Mouse (Mus musculus): ENCODE results near the gene Arl3. TPM values are rescaled to one million over a fixed set of nuclear protein-coding genes. Genes with fewer than 3 reads are reported as not detected.

Arl3 gene
- polyA plus RNA-seq, 1 experiment from 2014 or later = 83.7 TPM

- H3K27ac ChIP-seq (replicated peaks; ENCODE audit: low read depth, low read length) = peak within 1 kb of the TSS; percentile 17; the same call in 1 of the 2 replicates
Observed at GRCm38 (mm10) chr19:46598720-46599252, 25.8 kb upstream of the Arl3 start, which contains the start of gene Wbp1l. Gene Wbp1l, plus strand, starts transcription at chr19:46599084.

GRCm38 (mm10) chr19:46598187-46598586, 25.2 kb upstream of the Arl3 start:
- Histone ChIP-seq H3K9ac (ENCODE audit: low read depth, low read length) (no peak overlapping the region), H3K4me3 (ENCODE audit: low read depth, low read length) (peak overlapping the region; percentile 98), H3K27me3 (replicated peaks; ENCODE audit: control insufficient read depth, insufficient read depth, low read length) (no peaks in the 10 kb centered on the region), H3K9me3 (ENCODE audit: control insufficient read depth, low read length) (no peaks in the 10 kb centered on the region), H3K4me1 (ENCODE audit: control insufficient read depth, insufficient read depth, low read length) (peaks cover 10% of the 10 kb centered on the region), H3K4me2 (ENCODE audit: low read depth, low read length) (peak overlapping the region; percentile 46), H3K36me3 (ENCODE audit: control insufficient read depth, insufficient read depth, low read length) (peaks cover 33% of the 10 kb centered on the region), H3K27ac (replicated peaks; ENCODE audit: low read depth, low read length) (0 out of 2 replicates have a peak overlapping the region, but pooled peaks have one; percentile 17)
- 74% methylated on average over 4 of the region's 4 CpGs for WGBS
- ATAC-seq (ENCODE audit: low read depth) = no peak
- DNase-seq (ENCODE audit: low spot score) = no peak

More at GRCm38 (mm10) chr19:46598720-46599252, 25.8 kb upstream of the Arl3 start, which contains the start of gene Wbp1l:
- under 1% methylated on average over 21 of the region's 22 CpGs for WGBS
- DNase-seq (ENCODE audit: low spot score) (peak; percentile 100), ATAC-seq (ENCODE audit: low read depth) (peak; percentile 99)
- peaks cover 10% of the 10 kb centered on the region for H3K4me1 ChIP-seq (ENCODE audit: control insufficient read depth, insufficient read depth, low read length)
- peak within 1 kb of the TSS; percentile 91 for H3K4me2 ChIP-seq (ENCODE audit: low read depth, low read length)
- H3K27me3 ChIP-seq (replicated peaks; ENCODE audit: control insufficient read depth, insufficient read depth, low read length) = no peaks in the 10 kb centered on the region
- H3K36me3 ChIP-seq (ENCODE audit: control insufficient read depth, insufficient read depth, low read length) = peaks cover 30% of the 10 kb centered on the region
- peak within 1 kb of the TSS; percentile 89 for H3K9ac ChIP-seq (ENCODE audit: low read depth, low read length)
- H3K9me3 ChIP-seq (ENCODE audit: control insufficient read depth, low read length) = no peaks in the 10 kb centered on the region
- peak within 1 kb of the TSS; percentile 98 for H3K4me3 ChIP-seq (ENCODE audit: low read depth, low read length)

GRCm38 (mm10) chr19:46592751-46593439, 19.9 kb upstream of the Arl3 start:
- peaks cover 83% of the 10 kb centered on the region for H3K36me3 ChIP-seq (ENCODE audit: control insufficient read depth, insufficient read depth, low read length)
- no peak for ATAC-seq (ENCODE audit: low read depth)
- H3K27me3 ChIP-seq (replicated peaks; ENCODE audit: control insufficient read depth, insufficient read depth, low read length) = no peaks in the 10 kb centered on the region
- no peak overlapping the region for H3K4me2 ChIP-seq (ENCODE audit: low read depth, low read length)
- no peaks in the 10 kb centered on the region for H3K9me3 ChIP-seq (ENCODE audit: control insufficient read depth, low read length)
- WGBS = 92% methylated on average over 9 of the region's 9 CpGs
- no peak for DNase-seq (ENCODE audit: low spot score)
- H3K27ac ChIP-seq (replicated peaks; ENCODE audit: low read depth, low read length) = no peak overlapping the region
- H3K4me1 ChIP-seq (ENCODE audit: control insufficient read depth, insufficient read depth, low read length) = 0 out of 2 replicates have a peak, but pooled peaks cover under 1% of the 10 kb centered on the region
- H3K9ac ChIP-seq (ENCODE audit: low read depth, low read length) = no peak overlapping the region
- H3K4me3 ChIP-seq (ENCODE audit: low read depth, low read length) = no peak overlapping the region

- H3K4me1 ChIP-seq (ENCODE audit: control insufficient read depth, insufficient read depth, low read length) = no peaks in the 10 kb centered on the region
- DNase-seq (ENCODE audit: low spot score) (no peak), ATAC-seq (ENCODE audit: low read depth) (no peak)
- H3K4me3 ChIP-seq (ENCODE audit: low read depth, low read length) = no peak overlapping the region
- H3K27me3 ChIP-seq (replicated peaks; ENCODE audit: control insufficient read depth, insufficient read depth, low read length) = no peaks in the 10 kb centered on the region
- no peak overlapping the region for H3K4me2 ChIP-seq (ENCODE audit: low read depth, low read length)
- H3K9ac ChIP-seq (ENCODE audit: low read depth, low read length) = no peak overlapping the region
- H3K9me3 ChIP-seq (ENCODE audit: control insufficient read depth, low read length) = no peaks in the 10 kb centered on the region
- 89% methylated on average over 6 of the region's 6 CpGs for WGBS
- H3K27ac ChIP-seq (replicated peaks; ENCODE audit: low read depth, low read length) = no peak overlapping the region
- H3K36me3 ChIP-seq (ENCODE audit: control insufficient read depth, insufficient read depth, low read length) = peaks cover 77% of the 10 kb centered on the region
Observed at GRCm38 (mm10) chr19:46591575-46591974, 18.6 kb upstream of the Arl3 start.

GRCm38 (mm10) chr19:46587823-46588508, 15.0 kb upstream of the Arl3 start:
- peak; percentile 86 for ATAC-seq (ENCODE audit: low read depth)
- H3K4me2 ChIP-seq (ENCODE audit: low read depth, low read length) = no peak overlapping the region
- no peak overlapping the region for H3K4me3 ChIP-seq (ENCODE audit: low read depth, low read length)
- peak; percentile 87 for DNase-seq (ENCODE audit: low spot score)
- no peaks in the 10 kb centered on the region for H3K4me1 ChIP-seq (ENCODE audit: control insufficient read depth, insufficient read depth, low read length)
- peaks cover 64% of the 10 kb centered on the region for H3K36me3 ChIP-seq (ENCODE audit: control insufficient read depth, insufficient read depth, low read length)
- no peak overlapping the region for H3K9ac ChIP-seq (ENCODE audit: low read depth, low read length)
- 57% methylated on average over 13 of the region's 13 CpGs for WGBS
- no peaks in the 10 kb centered on the region for H3K27me3 ChIP-seq (replicated peaks; ENCODE audit: control insufficient read depth, insufficient read depth, low read length)
- no peak overlapping the region for H3K27ac ChIP-seq (replicated peaks; ENCODE audit: low read depth, low read length)
- no peaks in the 10 kb centered on the region for H3K9me3 ChIP-seq (ENCODE audit: control insufficient read depth, low read length)

GRCm38 (mm10) chr19:46575196-46575595, 2.2 kb upstream of the Arl3 start:
- 52% methylated on average over 4 of the region's 4 CpGs for WGBS
- H3K27ac ChIP-seq (replicated peaks; ENCODE audit: low read depth, low read length) = no peak overlapping the region
- no peak overlapping the region for H3K9ac ChIP-seq (ENCODE audit: low read depth, low read length)

GRCm38 (mm10) chr19:46573990-46574389, 992 bp upstream of the Arl3 start:
- WGBS = 43% methylated on average over 6 of the region's 6 CpGs
- peak overlapping the region; percentile 75 for H3K4me2 ChIP-seq (ENCODE audit: low read depth, low read length)
- no peak overlapping the region for H3K27ac ChIP-seq (replicated peaks; ENCODE audit: low read depth, low read length)

More at GRCm38 (mm10) chr19:46575196-46575595, 2.2 kb upstream of the Arl3 start:
- DNase-seq (ENCODE audit: low spot score) (no peak), ATAC-seq (ENCODE audit: low read depth) (no peak)
- H3K4me3 ChIP-seq (ENCODE audit: low read depth, low read length) = no peak overlapping the region
- no peaks in the 10 kb centered on the region for H3K36me3 ChIP-seq (ENCODE audit: control insufficient read depth, insufficient read depth, low read length)
- H3K27me3 ChIP-seq (replicated peaks; ENCODE audit: control insufficient read depth, insufficient read depth, low read length) = no peaks in the 10 kb centered on the region
- no peak overlapping the region for H3K4me2 ChIP-seq (ENCODE audit: low read depth, low read length)
- H3K9me3 ChIP-seq (ENCODE audit: control insufficient read depth, low read length) = no peaks in the 10 kb centered on the region
- H3K4me1 ChIP-seq (ENCODE audit: control insufficient read depth, insufficient read depth, low read length) = peaks cover 11% of the 10 kb centered on the region

GRCm38 (mm10) chr19:46572548-46572947, 450 bp downstream of the Arl3 start:
- no peaks in the 10 kb centered on the region for H3K36me3 ChIP-seq (ENCODE audit: control insufficient read depth, insufficient read depth, low read length)
- no peaks in the 10 kb centered on the region for H3K9me3 ChIP-seq (ENCODE audit: control insufficient read depth, low read length)
- no peaks in the 10 kb centered on the region for H3K27me3 ChIP-seq (replicated peaks; ENCODE audit: control insufficient read depth, insufficient read depth, low read length)
- DNase-seq (ENCODE audit: low spot score) (peak; percentile 36), ATAC-seq (ENCODE audit: low read depth) (peak; percentile 20; the same call in 1 of the 2 replicates)
- H3K4me2 ChIP-seq (ENCODE audit: low read depth, low read length) = peak overlapping the region; percentile 75
- under 1% methylated on average over 17 of the region's 17 CpGs for WGBS
- H3K4me3 ChIP-seq (ENCODE audit: low read depth, low read length) = peak overlapping the region; percentile 86
- H3K4me1 ChIP-seq (ENCODE audit: control insufficient read depth, insufficient read depth, low read length) = peaks cover 11% of the 10 kb centered on the region
- H3K9ac ChIP-seq (ENCODE audit: low read depth, low read length) = peak overlapping the region; percentile 76
- H3K27ac ChIP-seq (replicated peaks; ENCODE audit: low read depth, low read length) = peak overlapping the region; percentile 79

More at GRCm38 (mm10) chr19:46573990-46574389, 992 bp upstream of the Arl3 start:
- ATAC-seq (ENCODE audit: low read depth) (no peak), DNase-seq (ENCODE audit: low spot score) (no peak)
- peaks cover 11% of the 10 kb centered on the region for H3K4me1 ChIP-seq (ENCODE audit: control insufficient read depth, insufficient read depth, low read length)
- no peaks in the 10 kb centered on the region for H3K27me3 ChIP-seq (replicated peaks; ENCODE audit: control insufficient read depth, insufficient read depth, low read length)
- H3K4me3 ChIP-seq (ENCODE audit: low read depth, low read length) = peak overlapping the region; percentile 86
- H3K9ac ChIP-seq (ENCODE audit: low read depth, low read length) = peak overlapping the region; percentile 68
- H3K36me3 ChIP-seq (ENCODE audit: control insufficient read depth, insufficient read depth, low read length) = no peaks in the 10 kb centered on the region
- H3K9me3 ChIP-seq (ENCODE audit: control insufficient read depth, low read length) = no peaks in the 10 kb centered on the region
